Mouse (Mus musculus): ENCODE measurements around the gene Ano4. TPM values are rescaled to one million over a fixed set of nuclear protein-coding genes. Genes with fewer than 3 reads are reported as not detected.

Gene Ano4
- polyA plus RNA-seq, 1 experiment from 2014 or later, result 9.3 TPM

GRCm38 (mm10) chr10:89351416-89351815, 6.9 kb upstream of the Ano4 start:
- no peaks in the 10 kb centered on the region for H3K4me1 ChIP-seq (replicated peaks; ENCODE audit: control insufficient read depth, insufficient read depth, low read length)
- H3K4me3 ChIP-seq (replicated peaks; ENCODE audit: low read length), result no peak overlapping the region
- no peak for ATAC-seq (ENCODE audit: low FRiP score)
- H3K36me3 ChIP-seq (replicated peaks; ENCODE audit: control insufficient read depth, insufficient read depth), result no peaks in the 10 kb centered on the region
- no peak overlapping the region for H3K27ac ChIP-seq
- 70% methylated on average over 11 of the region's 11 CpGs for WGBS
- DNase-seq (ENCODE audit: low spot score), result no peak
- H3K4me2 ChIP-seq (replicated peaks), result no peak overlapping the region
- no peak overlapping the region for H3K9ac ChIP-seq
- H3K27me3 ChIP-seq (ENCODE audit: control insufficient read depth, insufficient read depth, low read length), result peaks cover 4% of the 10 kb centered on the region
- H3K9me3 ChIP-seq (ENCODE audit: control insufficient read depth, low read length), result no peaks in the 10 kb centered on the region

GRCm38 (mm10) chr10:89345606-89346005, 1.0 kb upstream of the Ano4 start:
- Histone ChIP-seq H3K9ac (no peak overlapping the region), H3K4me2 (replicated peaks) (no peak overlapping the region), H3K27me3 (ENCODE audit: control insufficient read depth, insufficient read depth, low read length) (peaks cover 40% of the 10 kb centered on the region), H3K9me3 (ENCODE audit: control insufficient read depth, low read length) (no peaks in the 10 kb centered on the region), H3K36me3 (replicated peaks; ENCODE audit: control insufficient read depth, insufficient read depth) (no peaks in the 10 kb centered on the region), H3K4me3 (replicated peaks; ENCODE audit: low read length) (no peak overlapping the region), H3K4me1 (replicated peaks; ENCODE audit: control insufficient read depth, insufficient read depth, low read length) (peaks cover 5% of the 10 kb centered on the region; the same call in 1 of the 2 replicates), H3K27ac (no peak overlapping the region)
- no peak for ATAC-seq (ENCODE audit: low FRiP score)
- no peak for DNase-seq (ENCODE audit: low spot score)
- WGBS, result 78% methylated on average over 6 of the region's 6 CpGs

GRCm38 (mm10) chr10:89345196-89345533, 603 bp upstream of the Ano4 start:
- H3K4me1 ChIP-seq (replicated peaks; ENCODE audit: control insufficient read depth, insufficient read depth, low read length), result peaks cover 5% of the 10 kb centered on the region; the same call in 1 of the 2 replicates
- no peak for DNase-seq (ENCODE audit: low spot score)
- no peak overlapping the region for H3K27ac ChIP-seq
- no peaks in the 10 kb centered on the region for H3K9me3 ChIP-seq (ENCODE audit: control insufficient read depth, low read length)
- no peak for ATAC-seq (ENCODE audit: low FRiP score)
- peak overlapping the region; percentile 86 for H3K4me2 ChIP-seq (replicated peaks)
- H3K27me3 ChIP-seq (ENCODE audit: control insufficient read depth, insufficient read depth, low read length), result peaks cover 40% of the 10 kb centered on the region
- peak overlapping the region; percentile 48 for H3K4me3 ChIP-seq (replicated peaks; ENCODE audit: low read length)
- peak overlapping the region; percentile 68 for H3K9ac ChIP-seq
- WGBS, result 52% methylated on average over 4 of the region's 4 CpGs
- H3K36me3 ChIP-seq (replicated peaks; ENCODE audit: control insufficient read depth, insufficient read depth), result no peaks in the 10 kb centered on the region

GRCm38 (mm10) chr10:89344132-89344490, 451 bp downstream of the Ano4 start:
- H3K27me3 ChIP-seq (ENCODE audit: control insufficient read depth, insufficient read depth, low read length), result peaks cover 40% of the 10 kb centered on the region
- H3K9ac ChIP-seq, result peak overlapping the region; percentile 68
- no peak for ATAC-seq (ENCODE audit: low FRiP score)
- no peaks in the 10 kb centered on the region for H3K9me3 ChIP-seq (ENCODE audit: control insufficient read depth, low read length)
- H3K4me1 ChIP-seq (replicated peaks; ENCODE audit: control insufficient read depth, insufficient read depth, low read length), result peaks cover 5% of the 10 kb centered on the region; the same call in 1 of the 2 replicates
- DNase-seq (ENCODE audit: low spot score), result no peak
- H3K27ac ChIP-seq, result no peak overlapping the region
- 21% methylated on average over 4 of the region's 4 CpGs for WGBS
- no peaks in the 10 kb centered on the region for H3K36me3 ChIP-seq (replicated peaks; ENCODE audit: control insufficient read depth, insufficient read depth)
- peak overlapping the region; percentile 86 for H3K4me2 ChIP-seq (replicated peaks)
- peak overlapping the region; percentile 48 for H3K4me3 ChIP-seq (replicated peaks; ENCODE audit: low read length)

- no peak overlapping the region for H3K4me3 ChIP-seq (replicated peaks; ENCODE audit: low read length)
- H3K4me2 ChIP-seq (replicated peaks), result peak overlapping the region; percentile 86; the same call in 1 of the 2 replicates
- no peak overlapping the region for H3K9ac ChIP-seq
- H3K27ac ChIP-seq, result no peak overlapping the region
- H3K36me3 ChIP-seq (replicated peaks; ENCODE audit: control insufficient read depth, insufficient read depth), result no peaks in the 10 kb centered on the region
- H3K4me1 ChIP-seq (replicated peaks; ENCODE audit: control insufficient read depth, insufficient read depth, low read length), result peaks cover 5% of the 10 kb centered on the region; the same call in 1 of the 2 replicates
- ATAC-seq (ENCODE audit: low FRiP score), result no peak
- DNase-seq (ENCODE audit: low spot score), result no peak
- H3K9me3 ChIP-seq (ENCODE audit: control insufficient read depth, low read length), result no peaks in the 10 kb centered on the region
- peaks cover 40% of the 10 kb centered on the region for H3K27me3 ChIP-seq (ENCODE audit: control insufficient read depth, insufficient read depth, low read length)
- WGBS, result 24% methylated on average over 8 of the region's 8 CpGs
These were observed 846 bp downstream of the Ano4 start for GRCm38 (mm10) chr10:89343716-89344115.

- Histone ChIP-seq H3K27me3 (ENCODE audit: control insufficient read depth, insufficient read depth, low read length) (no peaks in the 10 kb centered on the region), H3K9me3 (ENCODE audit: control insufficient read depth, low read length) (no peaks in the 10 kb centered on the region), H3K4me3 (replicated peaks; ENCODE audit: low read length) (no peak overlapping the region), H3K4me2 (replicated peaks) (no peak overlapping the region), H3K27ac (no peak overlapping the region), H3K9ac (no peak overlapping the region), H3K4me1 (replicated peaks; ENCODE audit: control insufficient read depth, insufficient read depth, low read length) (no peaks in the 10 kb centered on the region), H3K36me3 (replicated peaks; ENCODE audit: control insufficient read depth, insufficient read depth) (no peaks in the 10 kb centered on the region)
- no peak for DNase-seq (ENCODE audit: low spot score)
- no peak for ATAC-seq (ENCODE audit: low FRiP score)
- WGBS, result 100% methylated on average over 1 of the region's 1 CpGs
These were observed 14.3 kb downstream of the Ano4 start for GRCm38 (mm10) chr10:89330261-89330660.

- H3K4me3 ChIP-seq (replicated peaks; ENCODE audit: low read length), result no peak overlapping the region
- no peaks in the 10 kb centered on the region for H3K27me3 ChIP-seq (ENCODE audit: control insufficient read depth, insufficient read depth, low read length)
- no peak overlapping the region for H3K4me2 ChIP-seq (replicated peaks)
- no peak overlapping the region for H3K9ac ChIP-seq
- no peaks in the 10 kb centered on the region for H3K36me3 ChIP-seq (replicated peaks; ENCODE audit: control insufficient read depth, insufficient read depth)
- no peaks in the 10 kb centered on the region for H3K4me1 ChIP-seq (replicated peaks; ENCODE audit: control insufficient read depth, insufficient read depth, low read length)
- no peaks in the 10 kb centered on the region for H3K9me3 ChIP-seq (ENCODE audit: control insufficient read depth, low read length)
- H3K27ac ChIP-seq, result no peak overlapping the region
- DNase-seq (ENCODE audit: low spot score), result no peak
- ATAC-seq (ENCODE audit: low FRiP score), result no peak
- WGBS, result 89% methylated on average over 8 of the region's 8 CpGs
These were observed 14.8 kb downstream of the Ano4 start for GRCm38 (mm10) chr10:89329806-89330205.

GRCm38 (mm10) chr10:89328876-89329275, 15.7 kb downstream of the Ano4 start:
- Histone ChIP-seq H3K4me1 (replicated peaks; ENCODE audit: control insufficient read depth, insufficient read depth, low read length) (no peaks in the 10 kb centered on the region), H3K9me3 (ENCODE audit: control insufficient read depth, low read length) (no peaks in the 10 kb centered on the region), H3K36me3 (replicated peaks; ENCODE audit: control insufficient read depth, insufficient read depth) (no peaks in the 10 kb centered on the region), H3K4me2 (replicated peaks) (no peak overlapping the region), H3K27ac (no peak overlapping the region), H3K27me3 (ENCODE audit: control insufficient read depth, insufficient read depth, low read length) (no peaks in the 10 kb centered on the region), H3K9ac (no peak overlapping the region), H3K4me3 (replicated peaks; ENCODE audit: low read length) (no peak overlapping the region)
- no peak for ATAC-seq (ENCODE audit: low FRiP score)
- DNase-seq (ENCODE audit: low spot score), result no peak
- 78% methylated on average over 8 of the region's 8 CpGs for WGBS

- no peaks in the 10 kb centered on the region for H3K9me3 ChIP-seq (ENCODE audit: control insufficient read depth, low read length)
- WGBS, result 15% methylated on average over 15 of the region's 15 CpGs
- DNase-seq (ENCODE audit: low spot score), result peak; percentile 89
- H3K4me2 ChIP-seq (replicated peaks), result peak overlapping the region; percentile 38
- no peak overlapping the region for H3K27ac ChIP-seq
- ATAC-seq (ENCODE audit: low FRiP score), result peak; percentile 91
- no peaks in the 10 kb centered on the region for H3K36me3 ChIP-seq (replicated peaks; ENCODE audit: control insufficient read depth, insufficient read depth)
- H3K4me3 ChIP-seq (replicated peaks; ENCODE audit: low read length), result 0 out of 2 replicates have a peak overlapping the region, but pooled peaks have one; percentile 3
- H3K4me1 ChIP-seq (replicated peaks; ENCODE audit: control insufficient read depth, insufficient read depth, low read length), result no peaks in the 10 kb centered on the region
- H3K9ac ChIP-seq, result no peak overlapping the region
- H3K27me3 ChIP-seq (ENCODE audit: control insufficient read depth, insufficient read depth, low read length), result no peaks in the 10 kb centered on the region
These were observed 17.5 kb downstream of the Ano4 start for GRCm38 (mm10) chr10:89327004-89327511.

GRCm38 (mm10) chr10:89326383-89326782, 18.2 kb downstream of the Ano4 start:
- 95% methylated on average over 5 of the region's 5 CpGs for WGBS
- no peaks in the 10 kb centered on the region for H3K4me1 ChIP-seq (replicated peaks; ENCODE audit: control insufficient read depth, insufficient read depth, low read length)
- no peak for DNase-seq (ENCODE audit: low spot score)

More at GRCm38 (mm10) chr10:89326383-89326782, 18.2 kb downstream of the Ano4 start:
- H3K9me3 ChIP-seq (ENCODE audit: control insufficient read depth, low read length), result no peaks in the 10 kb centered on the region
- H3K9ac ChIP-seq, result no peak overlapping the region
- H3K4me2 ChIP-seq (replicated peaks), result no peak overlapping the region
- no peaks in the 10 kb centered on the region for H3K36me3 ChIP-seq (replicated peaks; ENCODE audit: control insufficient read depth, insufficient read depth)
- no peak for ATAC-seq (ENCODE audit: low FRiP score)
- no peak overlapping the region for H3K27ac ChIP-seq
- no peak overlapping the region for H3K4me3 ChIP-seq (replicated peaks; ENCODE audit: low read length)
- no peaks in the 10 kb centered on the region for H3K27me3 ChIP-seq (ENCODE audit: control insufficient read depth, insufficient read depth, low read length)

All from hindbrain, embryonic 14.5 days (tissue).